Mouse (Mus musculus) left cerebral cortex, postnatal 10 days (tissue): ENCODE data around the gene Gabrr2. TPM values are rescaled to one million over a fixed set of nuclear protein-coding genes. Genes with fewer than 3 reads are reported as not detected.
A peak's percentile ranks its signal among the peaks of the same experiment; 100 is the strongest.
"Not testable (repeated sequence)": the region's sequence is repeated elsewhere in the genome, so short reads cannot be mapped to it uniquely, and the experiment has no call there.

Experiments
- DNase-seq, 2 experiments: peaks; one replicate each; pipeline ENCODE4 v3.0.0; 2021 to 2022; ENCODE audit warnings: low spot score in 2 of 2, mixed read lengths in 1 of 2; ENCODE audit errors: extremely low spot score in 1 of 2
- intact Hi-C: fragments of 180-260 bp; cut with DNase I; formaldehyde crosslinking; loops from one replicate; pipeline ENCODE4 v1.15.1; 2025
- total RNA-seq, 2 experiments: library from RNA; stranded (reverse); gene quantifications; 2 replicates each; pipeline ENCODE4 v1.2.3; 2021

Gene Gabrr2
- total RNA-seq, 2 experiments from 2014 or later: not detected

GRCm38 (mm10) chr4:33066223-33066960 is 3.6 kb downstream of the Gabrr2 start:
- intact Hi-C loops: no loop called here
- DNase-seq: no peak

GRCm38 (mm10) chr4:33067331-33067730 is 4.5 kb downstream of the Gabrr2 start:
- intact Hi-C loops: no loop called here

DNA sequence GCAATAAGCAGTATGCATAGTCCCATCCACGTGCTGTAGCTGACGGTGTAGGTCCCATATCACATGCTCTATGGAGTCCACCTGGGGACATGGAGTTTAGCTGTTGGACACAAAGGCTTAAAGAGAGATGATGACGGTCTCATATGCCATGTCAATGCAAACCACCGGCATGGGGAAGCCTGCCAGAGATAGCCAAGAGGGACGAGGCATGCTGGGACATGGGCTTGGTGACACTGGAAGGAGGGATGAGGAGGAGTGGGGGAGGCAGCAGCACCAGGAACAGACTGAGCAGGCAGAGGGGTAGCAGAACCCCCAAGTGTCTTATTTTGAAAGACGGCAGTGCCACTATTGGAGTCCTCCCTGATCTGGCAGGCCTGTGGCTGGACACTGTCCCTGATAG is 5.0 kb downstream of the Gabrr2 start:
- intact Hi-C loops: no loop called here
- DNase-seq: no peak

More at GRCm38 (mm10) chr4:33067331-33067730, 4.5 kb downstream of the Gabrr2 start:
- no peak for DNase-seq

GRCm38 (mm10) chr4:33068894-33069293 is 6.1 kb downstream of the Gabrr2 start:
- peak in 1 of 2 experiments; percentile 10 for DNase-seq
- intact Hi-C loops: no loop called here

- intact Hi-C loops: no loop called here
- DNase-seq: no peak
Measured at GRCm38 (mm10) chr4:33070326-33070725, 7.5 kb downstream of the Gabrr2 start.

DNA sequence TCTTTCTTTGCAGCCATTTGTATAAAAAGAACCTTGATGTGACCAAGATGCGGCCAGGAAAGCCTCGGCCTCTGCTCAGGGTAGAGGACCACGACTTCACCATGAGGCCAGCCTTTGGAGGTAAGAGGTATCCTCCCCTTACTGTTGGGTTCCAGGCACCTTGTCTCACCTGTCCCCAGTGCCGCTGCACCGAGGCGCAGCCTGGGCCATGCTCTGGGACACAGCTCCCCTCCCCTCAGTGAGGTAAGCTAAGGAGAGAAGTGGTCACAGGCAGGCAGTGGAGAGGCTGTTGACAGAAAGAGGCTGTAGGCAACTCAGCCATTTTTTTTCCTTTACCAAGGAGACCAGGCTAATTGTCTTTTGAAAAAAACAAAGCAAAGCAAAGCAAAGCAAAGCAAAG is 8.5 kb downstream of the Gabrr2 start:
- intact Hi-C loops: no loop called here

DNA sequence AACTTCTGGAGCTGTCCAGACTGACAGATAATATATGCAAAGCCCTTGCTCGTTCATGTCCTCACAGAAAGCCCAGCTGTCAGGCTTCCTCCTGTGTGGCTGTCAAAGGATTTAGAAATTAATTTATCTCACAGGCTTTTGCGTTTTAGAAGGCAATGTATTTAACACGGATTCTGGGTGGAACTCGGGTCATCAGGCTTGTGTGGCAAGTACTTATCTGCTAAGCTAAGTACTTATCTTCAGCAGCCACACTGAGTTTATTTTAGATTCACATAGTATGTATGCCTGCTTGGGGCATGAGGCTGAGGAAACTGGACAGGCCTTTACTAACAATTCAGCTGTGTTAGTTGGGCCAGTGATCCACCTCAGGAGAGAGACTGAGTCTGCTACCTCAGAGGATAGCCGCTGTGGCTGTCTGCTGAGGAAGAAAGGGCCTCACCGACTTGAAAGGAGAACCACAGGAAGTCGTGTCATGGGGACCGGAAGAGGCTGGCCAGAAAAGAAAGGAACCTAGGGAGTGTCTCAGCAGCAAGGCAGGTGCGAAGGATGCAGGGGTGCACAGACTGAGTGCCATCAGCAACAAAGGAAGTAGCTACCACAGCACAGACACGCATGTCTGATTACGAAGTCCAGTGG is 9.8 kb downstream of the Gabrr2 start:
- no peak for DNase-seq
- intact Hi-C loops: no loop called here

More for the DNA sequence above, 8.5 kb downstream of the Gabrr2 start:
- DNase-seq: no peak

GRCm38 (mm10) chr4:33074406-33074805 is 11.6 kb downstream of the Gabrr2 start:
- intact Hi-C loops: no loop called here
- DNase-seq: no peak

DNA sequence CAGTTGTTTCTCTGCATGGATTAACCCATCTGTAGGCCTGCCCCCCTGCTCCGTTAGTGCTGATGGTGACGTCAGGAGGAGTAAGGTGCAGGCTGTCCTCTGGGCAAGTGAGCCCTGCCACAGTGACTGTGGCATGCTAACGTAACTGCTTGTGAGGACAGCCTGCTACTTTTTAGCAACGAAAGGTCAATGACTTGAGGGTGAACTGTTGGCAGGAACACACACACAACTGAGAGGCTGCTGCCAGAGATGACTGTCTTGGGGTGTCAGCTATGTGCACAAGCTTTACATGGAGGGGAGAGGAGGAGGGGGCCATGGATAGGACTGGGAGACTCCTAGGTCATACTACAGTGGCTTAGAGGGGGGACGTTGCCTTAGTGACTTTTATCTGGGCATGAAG is 12.1 kb downstream of the Gabrr2 start:
- DNase-seq: no peak
- intact Hi-C loops: no loop called here

- intact Hi-C loops: no loop called here
Measured at GRCm38 (mm10) chr4:33075776-33076524, 13.2 kb downstream of the Gabrr2 start.

DNA sequence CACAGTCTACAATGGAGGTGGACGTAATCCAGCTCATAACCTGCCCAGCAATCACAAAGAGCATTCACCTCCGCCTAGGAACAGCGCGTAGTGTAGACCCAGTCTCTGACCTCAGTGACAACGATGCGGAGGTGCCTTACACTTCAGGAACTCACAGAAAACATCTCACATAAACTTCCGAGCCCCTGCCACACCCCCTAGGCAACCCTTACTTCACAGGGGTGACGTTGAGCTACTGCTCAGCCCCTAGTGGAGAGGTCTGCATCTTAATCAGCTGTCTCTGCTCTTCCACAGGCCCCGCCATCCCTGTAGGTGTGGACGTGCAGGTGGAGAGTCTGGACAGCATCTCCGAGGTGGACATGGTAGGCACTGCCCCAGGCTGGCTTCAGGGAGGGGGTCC is 14.4 kb downstream of the Gabrr2 start:
- no peak for DNase-seq
- intact Hi-C loops: no loop called here

More at GRCm38 (mm10) chr4:33075776-33076524, 13.2 kb downstream of the Gabrr2 start:
- DNase-seq: no peak

DNA sequence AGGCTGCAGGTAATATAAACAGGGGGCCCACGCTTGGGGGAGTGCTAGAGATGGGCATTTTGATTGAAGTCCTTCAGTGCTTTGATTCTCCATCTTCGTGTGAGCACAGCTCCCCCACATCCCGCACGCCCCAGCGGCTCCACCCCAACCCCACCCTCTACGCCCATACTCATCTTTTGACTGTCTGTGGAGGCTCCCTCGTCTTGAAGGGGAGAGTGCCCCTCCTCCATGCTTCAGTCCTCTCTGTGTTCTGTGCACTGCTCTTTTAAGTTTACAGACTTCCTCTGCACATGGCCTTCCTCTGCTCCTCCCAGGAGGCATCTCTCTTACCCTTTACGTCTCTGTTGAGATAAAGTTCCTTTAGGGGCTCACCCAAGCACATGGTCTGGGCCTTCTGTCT is 14.9 kb downstream of the Gabrr2 start:
- no peak for DNase-seq
- intact Hi-C loops: no loop called here

DNA sequence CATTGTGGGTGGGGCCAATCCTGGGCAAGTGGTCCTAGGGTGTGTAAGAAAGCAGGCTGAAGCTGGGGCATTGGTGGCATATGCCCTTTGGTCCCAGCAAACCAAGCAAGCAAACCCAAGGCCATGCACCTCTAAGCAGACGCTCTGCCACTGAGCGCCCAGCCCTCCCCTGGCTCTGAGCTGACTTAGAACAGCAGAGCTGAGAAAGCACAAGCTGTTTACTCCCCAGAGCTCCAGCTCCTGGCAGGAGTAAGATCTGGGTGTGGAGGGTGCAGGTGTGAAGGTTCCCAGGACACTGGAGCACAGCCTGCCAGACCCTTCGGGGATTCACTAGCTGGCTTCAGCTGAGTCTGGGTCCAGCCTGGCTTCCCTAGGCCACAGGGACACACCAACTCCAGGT is 15.7 kb downstream of the Gabrr2 start:
- intact Hi-C loops: no loop called here
- no peak for DNase-seq

- DNase-seq: no peak
- intact Hi-C loops: no loop called here
Measured at GRCm38 (mm10) chr4:33099118-33099694, 36.4 kb downstream of the Gabrr2 start.

DNA sequence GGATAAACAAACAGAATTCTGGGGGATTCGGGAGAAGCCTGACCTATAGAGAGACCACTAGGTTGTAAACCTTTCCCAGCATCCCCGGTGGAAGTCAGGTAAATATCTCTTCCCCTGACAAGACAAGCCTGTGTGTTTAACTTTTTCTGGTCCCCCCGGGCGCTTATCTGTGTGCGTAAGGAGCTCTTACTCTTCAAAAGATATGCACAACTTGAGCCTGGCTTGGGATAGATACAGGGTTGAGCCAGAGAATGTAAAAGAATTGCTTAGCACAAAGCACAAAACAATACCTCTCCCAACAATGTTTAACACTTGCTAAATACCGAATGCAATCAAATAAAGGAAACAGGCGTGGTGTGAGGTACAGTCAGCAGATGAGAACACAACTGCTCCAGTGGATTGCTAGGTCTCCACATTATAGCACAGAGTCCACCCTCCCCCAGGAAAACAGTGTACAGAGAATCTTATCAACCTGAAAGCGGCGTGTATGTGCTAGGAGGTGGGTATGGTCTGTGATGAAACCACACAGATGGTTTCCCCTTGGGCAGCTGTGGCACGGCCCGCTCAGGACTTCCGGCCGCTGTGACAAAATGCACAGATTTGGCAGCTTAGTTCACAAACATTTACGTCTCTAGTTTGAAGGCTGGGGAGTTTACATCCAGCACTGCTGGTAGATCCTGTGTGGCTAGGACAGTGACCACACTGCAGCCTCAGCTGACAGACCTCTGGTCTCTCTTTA is 47.1 kb downstream of the Gabrr2 start:
- intact Hi-C loops: loop anchor here (10.0 kb wide), 3 partner anchors 55 to 335 kb away; partner anchors contain the start of gene Ankrd6
- no peak for DNase-seq

- DNase-seq: no peak
- intact Hi-C loops: loop anchor here (10.0 kb wide), 3 partner anchors 56 to 336 kb away; partner anchors contain the start of gene Ankrd6
Measured at GRCm38 (mm10) chr4:33110845-33111244, 48.0 kb downstream of the Gabrr2 start.

GRCm38 (mm10) chr4:33111358-33111757 is 48.6 kb downstream of the Gabrr2 start:
- DNase-seq: no peak
- intact Hi-C loops: loop anchor here (10.0 kb wide), 3 partner anchors 57 to 337 kb away; partner anchors contain the start of gene Ankrd6

DNA sequence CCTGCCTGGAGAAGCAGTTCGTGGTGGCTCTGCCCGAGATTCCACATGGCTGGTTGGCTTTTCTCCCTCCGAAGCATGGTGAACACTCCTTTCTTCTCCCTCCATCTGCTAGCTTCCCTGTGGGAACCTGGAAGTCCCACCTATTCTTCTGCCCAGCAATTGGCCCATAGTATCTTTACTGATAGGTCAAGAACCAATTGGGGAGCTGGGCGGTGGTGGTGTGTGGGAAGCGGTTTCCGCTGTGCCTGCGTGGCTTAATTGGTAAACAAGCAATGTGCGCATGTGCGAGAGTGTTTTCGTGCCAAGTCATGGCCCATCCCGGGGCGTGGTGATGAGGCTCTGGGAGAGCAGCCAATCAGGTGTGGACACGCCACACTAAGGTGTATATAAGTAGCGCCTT is 50.1 kb downstream of the Gabrr2 start:
- not testable (repeated sequence) for DNase-seq
- intact Hi-C loops: loop anchor here (10.0 kb wide), 3 partner anchors 58 to 338 kb away; partner anchors contain the start of gene Ankrd6
